Mouse (Mus musculus) stomach, postnatal 0 days (tissue): ENCODE measurements at regions not wholly inside any gene's neighbourhood (a gene's known extent, or its start where the extent isn't known, plus 50 kb on each side); places are given as distances from the start of the nearest gene placed in this dataset.

ENCODE experiments used
- CTCF ChIP-seq: IDR thresholded peaks from 2 replicates; pipeline ENCODE4 v1.5.1; 2016; ENCODE audit warnings: antibody characterized with exemption, low read depth, mild to moderate bottlenecking, moderate library complexity
- EP300 ChIP-seq: optimal IDR thresholded peaks from 2 replicates; pipeline ENCODE3; 2016; ENCODE audit warnings: antibody characterized with exemption

- TF ChIP-seq CTCF (no peak), EP300 (no peak)
These were observed 1325.2 kb upstream of the Lrrc6 start for GRCm38 (mm10) chr15:67825796-67826484.
